Mouse (Mus musculus) intestine, embryonic 15.5 days (tissue): ENCODE data around the gene Fam149a. TPM values are rescaled to one million over a fixed set of nuclear protein-coding genes. Genes with fewer than 3 reads are reported as not detected.

Experiments
- polyA plus RNA-seq: library from polyadenylated mRNA; unstranded; fragments of >200 nt; fragmentation: Nextera tagmentation; extraction: Ambion mirVana; gene quantifications from 2 replicates; pipeline ENCODE4 v1.2.1, GENCODE M21; 2015

Gene Fam149a
- polyA plus RNA-seq, 1 experiment from 2014 or later, result 10.4 TPM

Other genes with a start within 250 kb of the Fam149a start
- 0.46 and 0.68 TPM in 2 replicates for gene F11, start 120.3 kb downstream of the Fam149a start, polyA plus RNA-seq
- gene Klkb1, start 87.4 kb downstream of the Fam149a start, polyA plus RNA-seq, result 0.08 and 0.11 TPM in 2 replicates
- gene Gm45753, start 73.8 kb downstream of the Fam149a start, polyA plus RNA-seq, result 0.18 and 0.39 TPM in 2 replicates
- 1.3 and 1.8 TPM in 2 replicates for gene Cyp4v3, start 49.1 kb downstream of the Fam149a start, polyA plus RNA-seq
- 1.6 and 2.3 TPM in 2 replicates for gene Tlr3, start 28.8 kb upstream of the Fam149a start, polyA plus RNA-seq
- 25.3 and 25.8 TPM in 2 replicates for gene Sorbs2, start 125.5 kb upstream of the Fam149a start, polyA plus RNA-seq